Mouse (Mus musculus) erythroblast, embryonic 14.5 days (primary cell): ENCODE data around the gene Zfp60.

Experiments used
- GATA1 ChIP-seq: IDR thresholded peaks from 2 replicates; pipeline ENCODE4 v1.6.1; 2012; ENCODE audit warnings: low read length, inconsistent platforms, mixed read lengths
- TAL1 ChIP-seq: IDR thresholded peaks from 3 replicates; pipeline ENCODE4 v1.6.1; 2012; ENCODE audit warnings: low read length, inconsistent platforms, mixed read lengths

DNA sequence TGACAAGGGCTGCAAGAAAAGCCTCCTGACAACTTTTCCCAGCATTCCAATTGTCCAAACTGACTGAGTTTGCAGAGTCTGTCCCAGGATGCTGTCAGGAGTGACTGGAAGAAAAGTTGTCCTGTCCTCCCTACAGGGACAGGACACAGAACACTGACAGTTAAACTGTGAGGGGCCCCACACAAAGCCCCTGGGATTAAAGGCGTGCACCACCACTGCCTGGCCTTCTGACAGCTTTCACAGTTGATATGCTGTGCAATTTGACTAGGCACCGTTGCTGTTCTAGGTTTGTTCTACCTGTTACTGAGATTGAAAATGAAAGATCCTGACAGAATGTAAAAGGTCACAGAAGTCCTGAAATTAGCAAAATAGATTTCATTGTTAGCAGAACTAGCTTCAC is 3.7 kb upstream of the Zfp60 start:
- TF ChIP-seq TAL1 = no peak
- TF ChIP-seq GATA1 = no peak
